Mouse (Mus musculus): ENCODE results near the gene Mrps15. TPM values are rescaled to one million over a fixed set of nuclear protein-coding genes. Genes with fewer than 3 reads are reported as not detected.

Mrps15 gene
- polyA plus RNA-seq, 1 experiment from 2014 or later: 154 TPM

GRCm38 (mm10) chr4:126029042-126029441 is 17.7 kb upstream of the Mrps15 start:
- Histone ChIP-seq H3K9me3 (ENCODE audit: control insufficient read depth, low read length) (no peaks in the 10 kb centered on the region), H3K27me3 (ENCODE audit: control insufficient read depth, insufficient read depth, low read length) (no peaks in the 10 kb centered on the region), H3K4me1 (ENCODE audit: control insufficient read depth, insufficient read depth, low read length) (no peaks in the 10 kb centered on the region), H3K27ac (ENCODE audit: low read depth, low read length) (no peak overlapping the region), H3K4me3 (ENCODE audit: low read length) (no peak overlapping the region), H3K36me3 (ENCODE audit: control insufficient read depth, insufficient read depth, low read length) (no peaks in the 10 kb centered on the region), H3K4me2 (replicated peaks; ENCODE audit: low read depth, low read length) (no peak overlapping the region), H3K9ac (ENCODE audit: low read depth, low read length) (no peak overlapping the region)
- 52% methylated on average over 3 of the region's 3 CpGs for WGBS
- no peak for ATAC-seq (ENCODE audit: low FRiP score, low TSS enrichment)

- Histone ChIP-seq H3K4me3 (ENCODE audit: low read length) (no peak overlapping the region), H3K36me3 (ENCODE audit: control insufficient read depth, insufficient read depth, low read length) (no peaks in the 10 kb centered on the region), H3K27me3 (ENCODE audit: control insufficient read depth, insufficient read depth, low read length) (no peaks in the 10 kb centered on the region), H3K27ac (ENCODE audit: low read depth, low read length) (no peak overlapping the region), H3K4me2 (replicated peaks; ENCODE audit: low read depth, low read length) (no peak overlapping the region), H3K9ac (ENCODE audit: low read depth, low read length) (no peak overlapping the region), H3K9me3 (ENCODE audit: control insufficient read depth, low read length) (no peaks in the 10 kb centered on the region), H3K4me1 (ENCODE audit: control insufficient read depth, insufficient read depth, low read length) (no peaks in the 10 kb centered on the region)
- no peak for ATAC-seq (ENCODE audit: low FRiP score, low TSS enrichment)
- 74% methylated on average over 5 of the region's 5 CpGs for WGBS
These were observed 16.0 kb upstream of the Mrps15 start for GRCm38 (mm10) chr4:126030705-126031104.

GRCm38 (mm10) chr4:126035413-126035812 is 11.3 kb upstream of the Mrps15 start:
- WGBS: 87% methylated on average over 5 of the region's 5 CpGs
- no peak overlapping the region for H3K9ac ChIP-seq (ENCODE audit: low read depth, low read length)
- no peaks in the 10 kb centered on the region for H3K9me3 ChIP-seq (ENCODE audit: control insufficient read depth, low read length)
- no peaks in the 10 kb centered on the region for H3K27me3 ChIP-seq (ENCODE audit: control insufficient read depth, insufficient read depth, low read length)
- H3K27ac ChIP-seq (ENCODE audit: low read depth, low read length): no peak overlapping the region
- no peak overlapping the region for H3K4me2 ChIP-seq (replicated peaks; ENCODE audit: low read depth, low read length)
- H3K36me3 ChIP-seq (ENCODE audit: control insufficient read depth, insufficient read depth, low read length): no peaks in the 10 kb centered on the region
- no peaks in the 10 kb centered on the region for H3K4me1 ChIP-seq (ENCODE audit: control insufficient read depth, insufficient read depth, low read length)
- no peak overlapping the region for H3K4me3 ChIP-seq (ENCODE audit: low read length)
- ATAC-seq (ENCODE audit: low FRiP score, low TSS enrichment): no peak

- 76% methylated on average over 7 of the region's 7 CpGs for WGBS
- no peak for ATAC-seq (ENCODE audit: low FRiP score, low TSS enrichment)
- no peaks in the 10 kb centered on the region for H3K27me3 ChIP-seq (ENCODE audit: control insufficient read depth, insufficient read depth, low read length)
- H3K9ac ChIP-seq (ENCODE audit: low read depth, low read length): no peak overlapping the region
- H3K36me3 ChIP-seq (ENCODE audit: control insufficient read depth, insufficient read depth, low read length): peaks cover 60% of the 10 kb centered on the region
- H3K4me2 ChIP-seq (replicated peaks; ENCODE audit: low read depth, low read length): no peak overlapping the region
- no peak overlapping the region for H3K27ac ChIP-seq (ENCODE audit: low read depth, low read length)
- H3K4me1 ChIP-seq (ENCODE audit: control insufficient read depth, insufficient read depth, low read length): peaks cover 6% of the 10 kb centered on the region
- H3K4me3 ChIP-seq (ENCODE audit: low read length): no peak overlapping the region
- H3K9me3 ChIP-seq (ENCODE audit: control insufficient read depth, low read length): no peaks in the 10 kb centered on the region
These were observed 4.9 kb downstream of the Mrps15 start for GRCm38 (mm10) chr4:126051617-126052016.

- Histone ChIP-seq H3K4me2 (replicated peaks; ENCODE audit: low read depth, low read length) (peak overlapping the region; percentile 66), H3K27me3 (ENCODE audit: control insufficient read depth, insufficient read depth, low read length) (no peaks in the 10 kb centered on the region), H3K9me3 (ENCODE audit: control insufficient read depth, low read length) (no peaks in the 10 kb centered on the region), H3K4me1 (ENCODE audit: control insufficient read depth, insufficient read depth, low read length) (peaks cover 7% of the 10 kb centered on the region; the same call in 1 of the 2 replicates), H3K36me3 (ENCODE audit: control insufficient read depth, insufficient read depth, low read length) (peaks cover 31% of the 10 kb centered on the region; the same call in 1 of the 2 replicates), H3K9ac (ENCODE audit: low read depth, low read length) (peak overlapping the region; percentile 67), H3K27ac (ENCODE audit: low read depth, low read length) (peak overlapping the region; percentile 33; the same call in 1 of the 2 replicates), H3K4me3 (ENCODE audit: low read length) (peak overlapping the region; percentile 64)
- 0 out of 2 replicates have a peak, but pooled peaks have one; percentile 14 for ATAC-seq (ENCODE audit: low FRiP score, low TSS enrichment)
- 17% methylated on average over 19 of the region's 19 CpGs for WGBS
These were observed 10.7 kb downstream of the Mrps15 start for GRCm38 (mm10) chr4:126057207-126058133.

- Histone ChIP-seq H3K36me3 (ENCODE audit: control insufficient read depth, insufficient read depth, low read length) (peaks cover 24% of the 10 kb centered on the region; the same call in 1 of the 2 replicates), H3K4me3 (ENCODE audit: low read length) (peak within 1 kb of the TSS; percentile 64), H3K27ac (ENCODE audit: low read depth, low read length) (peak within 1 kb of the TSS; percentile 33; the same call in 1 of the 2 replicates), H3K4me1 (ENCODE audit: control insufficient read depth, insufficient read depth, low read length) (peaks cover 7% of the 10 kb centered on the region; the same call in 1 of the 2 replicates), H3K9me3 (ENCODE audit: control insufficient read depth, low read length) (no peaks in the 10 kb centered on the region), H3K4me2 (replicated peaks; ENCODE audit: low read depth, low read length) (peak within 1 kb of the TSS; percentile 66), H3K9ac (ENCODE audit: low read depth, low read length) (peak within 1 kb of the TSS; percentile 67), H3K27me3 (ENCODE audit: control insufficient read depth, insufficient read depth, low read length) (no peaks in the 10 kb centered on the region)
- under 1% methylated on average over 57 of the region's 57 CpGs for WGBS
- ATAC-seq (ENCODE audit: low FRiP score, low TSS enrichment): peak; percentile 98
These were observed 11.6 kb downstream of the Mrps15 start, which contains the start of gene Oscp1 for GRCm38 (mm10) chr4:126058134-126058996. Oscp1 (plus strand) TSS chr4:126058565.

- Histone ChIP-seq H3K27ac (ENCODE audit: low read depth, low read length) (no peak overlapping the region), H3K9ac (ENCODE audit: low read depth, low read length) (peak overlapping the region; percentile 67), H3K27me3 (ENCODE audit: control insufficient read depth, insufficient read depth, low read length) (no peaks in the 10 kb centered on the region), H3K9me3 (ENCODE audit: control insufficient read depth, low read length) (no peaks in the 10 kb centered on the region), H3K4me2 (replicated peaks; ENCODE audit: low read depth, low read length) (peak overlapping the region; percentile 66), H3K4me3 (ENCODE audit: low read length) (peak overlapping the region; percentile 64), H3K36me3 (ENCODE audit: control insufficient read depth, insufficient read depth, low read length) (peaks cover 18% of the 10 kb centered on the region; the same call in 1 of the 2 replicates), H3K4me1 (ENCODE audit: control insufficient read depth, insufficient read depth, low read length) (peaks cover 7% of the 10 kb centered on the region; the same call in 1 of the 2 replicates)
- WGBS: 40% methylated on average over 9 of the region's 9 CpGs
- ATAC-seq (ENCODE audit: low FRiP score, low TSS enrichment): no peak
These were observed 12.3 kb downstream of the Mrps15 start for GRCm38 (mm10) chr4:126058997-126059362.

GRCm38 (mm10) chr4:126062856-126063255 is 16.1 kb downstream of the Mrps15 start:
- H3K27me3 ChIP-seq (ENCODE audit: control insufficient read depth, insufficient read depth, low read length): no peaks in the 10 kb centered on the region
- H3K4me3 ChIP-seq (ENCODE audit: low read length): no peak overlapping the region
- ATAC-seq (ENCODE audit: low FRiP score, low TSS enrichment): no peak
- WGBS: 43% methylated on average over 1 of the region's 1 CpGs
- H3K4me2 ChIP-seq (replicated peaks; ENCODE audit: low read depth, low read length): no peak overlapping the region
- H3K36me3 ChIP-seq (ENCODE audit: control insufficient read depth, insufficient read depth, low read length): no peaks in the 10 kb centered on the region
- no peak overlapping the region for H3K9ac ChIP-seq (ENCODE audit: low read depth, low read length)
- no peak overlapping the region for H3K27ac ChIP-seq (ENCODE audit: low read depth, low read length)
- H3K9me3 ChIP-seq (ENCODE audit: control insufficient read depth, low read length): no peaks in the 10 kb centered on the region
- H3K4me1 ChIP-seq (ENCODE audit: control insufficient read depth, insufficient read depth, low read length): no peaks in the 10 kb centered on the region; the same call in 1 of the 2 replicates
